Mouse (Mus musculus) midbrain, postnatal 0 days (tissue): ENCODE measurements at regions not wholly inside any gene's neighbourhood (a gene's known extent, or its start where the extent isn't known, plus 50 kb on each side); places are given as distances from the start of the nearest gene placed in this dataset.

ENCODE experiments used
- ATAC-seq: fragments of 200-750 bp; cut with Nextera tagmentation; 2 replicates; pipeline ENCODE4 v1.8.0; 2017; ENCODE audit warnings: moderate number of reproducible peaks, mild to moderate bottlenecking, moderate TSS enrichment, moderate library complexity; ENCODE audit not compliant: low FRiP score
- DNase-seq: peaks from one replicate; pipeline ENCODE4 v3.0.0-alpha.2; 2015; ENCODE audit warnings: low spot score
- H3K27ac ChIP-seq: fragments of 300-500 bp; sonication (generic); 2 replicates; pipeline ENCODE4 v1.5.1; 2014; ENCODE audit warnings: low read depth, mild to moderate bottlenecking, low read length, mixed read lengths
- H3K27me3 ChIP-seq: fragments of 300-500 bp; sonication (generic); 2 replicates; pipeline ENCODE4 v1.6.1; 2014; ENCODE audit warnings: low read length, control low read depth, mixed read lengths; ENCODE audit not compliant: insufficient read depth
- H3K36me3 ChIP-seq: fragments of 300-500 bp; sonication (generic); 2 replicates; pipeline ENCODE4 v1.6.1; 2014; ENCODE audit warnings: low read length, control low read depth, mixed read lengths; ENCODE audit not compliant: insufficient read depth
- H3K4me1 ChIP-seq: fragments of 300-500 bp; sonication (generic); 2 replicates; pipeline ENCODE4 v1.6.1; 2014; ENCODE audit warnings: mild to moderate bottlenecking, control low read depth, antibody characterized with exemption, low read length, mixed read lengths; ENCODE audit not compliant: insufficient read depth
- H3K4me2 ChIP-seq: fragments of 300-500 bp; sonication (generic); 2 replicates; pipeline ENCODE4 v1.6.1; 2014; ENCODE audit warnings: low read depth, mild to moderate bottlenecking, low read length, mixed read lengths; ENCODE audit not compliant: poor library complexity, severe bottlenecking
- H3K4me3 ChIP-seq: fragments of 300-500 bp; sonication (generic); 2 replicates; pipeline ENCODE4 v1.5.1; 2014; ENCODE audit warnings: low read depth, mild to moderate bottlenecking, low read length, moderate library complexity
- H3K9ac ChIP-seq: fragments of 300-500 bp; sonication (generic); replicated peaks from 2 replicates; pipeline ENCODE4 v1.6.1; 2014; ENCODE audit warnings: mild to moderate bottlenecking, low read length, moderate library complexity, mixed read lengths; ENCODE audit not compliant: poor library complexity, severe bottlenecking
- H3K9me3 ChIP-seq: fragments of 300-500 bp; sonication (generic); 2 replicates; pipeline ENCODE4 v1.6.1; 2016; ENCODE audit warnings: low read length, control low read depth
- CTCF ChIP-seq: IDR thresholded peaks from 2 replicates; pipeline ENCODE4 v1.5.1; 2016; ENCODE audit warnings: antibody characterized with exemption, mild to moderate bottlenecking
- WGBS: fragments of 180-500 bp; shearing (Covaris S2); extraction: QIAGEN DNeasy Blood & Tissue Kit; methylation state at CpG from one replicate; pipeline ENCODE4 v1.1.7; 2014; 5-methylcytosine and 5-hydroxymethylcytosine counted together

- Histone ChIP-seq H3K4me1 (no peaks in the 10 kb centered on the region), H3K27ac (no peak overlapping the region), H3K36me3 (no peaks in the 10 kb centered on the region), H3K9me3 (no peaks in the 10 kb centered on the region), H3K4me3 (no peak overlapping the region), H3K4me2 (no peak overlapping the region), H3K9ac (no peak overlapping the region), H3K27me3 (no peaks in the 10 kb centered on the region)
- TF ChIP-seq CTCF = no peak
- no peak for DNase-seq
- WGBS = 74% methylated on average over 6 of the region's 6 CpGs
- no peak for ATAC-seq
These were observed 250.3 kb downstream of the Barhl2 start for GRCm38 (mm10) chr5:106207706-106208105.

- 15% methylated on average over 6 of the region's 6 CpGs for WGBS
- no peaks in the 10 kb centered on the region for H3K36me3 ChIP-seq
- DNase-seq (no peak), ATAC-seq (no peak)
- H3K9me3 ChIP-seq = no peaks in the 10 kb centered on the region
- H3K4me1 ChIP-seq = no peaks in the 10 kb centered on the region
- H3K9ac ChIP-seq = no peak overlapping the region
- H3K27ac ChIP-seq = no peak overlapping the region
- H3K4me2 ChIP-seq = 0 out of 2 replicates have a peak overlapping the region, but pooled peaks have one; percentile 6
- no peaks in the 10 kb centered on the region for H3K27me3 ChIP-seq
- no peak overlapping the region for H3K4me3 ChIP-seq
- TF ChIP-seq CTCF = no peak
These were observed 252.2 kb downstream of the Barhl2 start for GRCm38 (mm10) chr5:106205724-106206123.

- H3K9me3 ChIP-seq = no peaks in the 10 kb centered on the region
- no peak for TF ChIP-seq CTCF
- no peak for DNase-seq
- H3K9ac ChIP-seq = no peak overlapping the region
- no peaks in the 10 kb centered on the region for H3K27me3 ChIP-seq
- no peaks in the 10 kb centered on the region for H3K36me3 ChIP-seq
- ATAC-seq = no peak
- H3K27ac ChIP-seq = peak overlapping the region; percentile 63
- peak overlapping the region; percentile 32 for H3K4me2 ChIP-seq
- WGBS = 49% methylated on average over 16 of the region's 16 CpGs
- peak overlapping the region; percentile 10; the same call in 1 of the 2 replicates for H3K4me3 ChIP-seq
- no peaks in the 10 kb centered on the region for H3K4me1 ChIP-seq
These were observed 257.3 kb downstream of the Barhl2 start for GRCm38 (mm10) chr5:106200631-106201030.

- Histone ChIP-seq H3K9ac (no peak overlapping the region), H3K9me3 (no peaks in the 10 kb centered on the region), H3K4me2 (no peak overlapping the region), H3K4me1 (no peaks in the 10 kb centered on the region), H3K27ac (no peak overlapping the region), H3K27me3 (no peaks in the 10 kb centered on the region), H3K4me3 (no peak overlapping the region), H3K36me3 (no peaks in the 10 kb centered on the region)
- ATAC-seq = no peak
- WGBS = 50% methylated on average over 3 of the region's 3 CpGs
- no peak for TF ChIP-seq CTCF
- no peak for DNase-seq
These were observed 258.9 kb downstream of the Barhl2 start for GRCm38 (mm10) chr5:106199061-106199460.

GRCm38 (mm10) chr5:106191141-106191540, 266.8 kb downstream of the Barhl2 start:
- ATAC-seq (no peak), DNase-seq (no peak)
- H3K27me3 ChIP-seq = no peaks in the 10 kb centered on the region
- no peaks in the 10 kb centered on the region for H3K36me3 ChIP-seq
- TF ChIP-seq CTCF = no peak
- H3K9me3 ChIP-seq = no peaks in the 10 kb centered on the region
- no peak overlapping the region for H3K27ac ChIP-seq
- no peak overlapping the region for H3K4me3 ChIP-seq
- 91% methylated on average over 11 of the region's 11 CpGs for WGBS
- no peaks in the 10 kb centered on the region for H3K4me1 ChIP-seq
- H3K9ac ChIP-seq = no peak overlapping the region
- H3K4me2 ChIP-seq = no peak overlapping the region

GRCm38 (mm10) chr5:106181726-106182125, 276.2 kb downstream of the Barhl2 start:
- 88% methylated on average over 23 of the region's 23 CpGs for WGBS
- Histone ChIP-seq H3K27ac (no peak overlapping the region), H3K4me2 (no peak overlapping the region), H3K36me3 (no peaks in the 10 kb centered on the region), H3K4me3 (no peak overlapping the region), H3K9me3 (no peaks in the 10 kb centered on the region), H3K27me3 (no peaks in the 10 kb centered on the region), H3K4me1 (no peaks in the 10 kb centered on the region), H3K9ac (no peak overlapping the region)
- ATAC-seq (no peak), DNase-seq (no peak)
- no peak for TF ChIP-seq CTCF
